Mouse (Mus musculus) adrenal gland, postnatal 25 days (tissue): ENCODE results near the gene Olfr1471. TPM values are rescaled to one million over a fixed set of nuclear protein-coding genes. Genes with fewer than 3 reads are reported as not detected.
"Not testable (repeated sequence)": the region's sequence is repeated elsewhere in the genome, so short reads cannot be mapped to it uniquely, and the experiment has no call there.

Experiments
- DNase-seq: peaks from one replicate; pipeline ENCODE4 v3.0.0; 2021; ENCODE audit warnings: mixed read lengths
- long read RNA-seq: library from polyadenylated mRNA; stranded (forward); transcript quantifications from one replicate; pipeline ENCODE4 v2.0.0, GENCODE M21; 2021
- total RNA-seq: library from RNA; stranded (reverse); gene quantifications from 2 replicates; pipeline ENCODE4 v1.2.3, GENCODE M21; 2021

Gene Olfr1471
- not detected in 2 replicates for total RNA-seq
- long read RNA-seq, result 0 reads

DNA sequence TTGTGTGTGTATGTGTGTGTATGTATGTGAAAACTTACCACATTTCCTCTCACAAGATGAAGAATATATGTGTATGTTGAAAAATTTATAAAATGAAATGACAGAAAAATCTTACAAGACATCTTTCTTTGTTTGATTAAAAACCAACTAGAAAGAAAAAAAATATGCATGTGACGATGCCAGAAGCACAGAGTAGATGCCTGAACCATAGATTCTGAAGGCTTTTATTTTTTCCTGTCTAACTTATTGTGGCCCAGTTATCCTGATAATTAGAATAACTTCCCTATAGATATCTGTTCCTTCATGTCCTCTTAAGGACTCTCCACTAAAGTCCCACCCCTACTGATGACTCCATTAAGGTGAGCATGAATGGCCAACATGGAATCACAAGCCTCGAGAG, at the start of gene Olfr1471:
Gene Olfr1471, plus strand, starts transcription at position 301 of the 400 bp plus-strand sequence.
- DNase-seq, result not testable (repeated sequence)

DNA sequence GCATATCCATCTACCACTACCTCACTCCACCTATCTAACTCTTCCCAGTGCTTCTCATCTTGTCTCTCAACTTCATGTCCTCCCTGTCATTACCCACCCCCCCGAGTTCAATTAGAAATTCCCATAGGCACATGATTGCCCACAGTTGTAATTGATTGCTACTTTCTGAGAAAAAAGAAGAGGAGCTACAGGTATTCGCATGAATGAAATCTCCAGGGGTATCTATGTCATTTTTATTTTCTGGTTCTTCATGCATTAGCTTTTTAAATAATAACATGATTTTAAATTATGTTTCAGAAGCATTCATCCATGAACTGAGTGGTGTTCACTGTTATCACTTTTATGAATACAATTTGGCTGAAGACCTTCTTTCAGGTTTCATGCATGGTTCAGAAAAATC, 35.7 kb upstream of the Olfr1471 start, which contains the start of gene Olfr1469:
Gene Olfr1469, plus strand, starts transcription at position 301 of the 400 bp plus-strand sequence.
- DNase-seq, result no peak

DNA sequence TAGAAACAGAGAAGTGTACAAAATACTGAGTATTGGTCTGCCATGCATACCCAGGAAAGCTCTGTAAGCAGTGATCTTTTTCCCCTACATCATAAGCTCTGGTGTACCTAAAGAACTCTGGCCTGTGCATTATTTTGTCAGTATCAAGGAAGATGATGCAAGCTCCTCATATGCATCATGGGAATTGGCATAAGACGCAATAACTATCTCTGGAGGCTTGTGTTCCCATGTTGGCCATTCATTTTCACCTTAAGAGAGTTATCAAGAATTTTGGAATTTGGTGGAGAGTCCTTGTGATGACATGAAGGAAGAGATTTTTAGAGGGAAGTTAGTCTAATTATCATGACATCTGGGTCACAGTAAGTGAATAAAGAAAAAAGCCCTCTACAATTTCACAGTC, 12.8 kb downstream of the Olfr1471 start, which contains the start of gene Olfr1472:
Gene Olfr1472, minus strand, starts transcription at position 101 of the 400 bp plus-strand sequence.
- DNase-seq, result no peak

DNA sequence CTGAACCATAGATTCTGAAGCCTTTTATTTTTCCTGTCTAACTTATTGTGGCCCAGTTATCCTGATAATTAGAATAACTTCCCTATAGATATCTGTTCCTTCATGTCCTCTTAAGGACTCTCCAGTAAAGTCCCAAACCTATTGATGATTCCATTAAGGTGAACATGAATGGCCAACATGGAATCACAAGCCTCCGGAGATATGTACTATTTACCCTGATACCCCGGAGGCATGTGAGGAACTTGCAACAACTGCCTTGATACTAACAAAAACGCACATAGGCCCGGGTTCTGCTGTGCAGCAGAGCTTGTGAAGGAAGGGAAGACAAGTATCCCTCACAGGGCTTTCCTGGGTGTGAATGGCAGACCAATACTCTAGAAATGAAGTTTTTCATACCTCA, 26.1 kb downstream of the Olfr1471 start, which contains the start of gene Olfr1474:
Gene Olfr1474, plus strand, starts transcription at position 301 of the 400 bp plus-strand sequence.
- DNase-seq, result not testable (repeated sequence)

DNA sequence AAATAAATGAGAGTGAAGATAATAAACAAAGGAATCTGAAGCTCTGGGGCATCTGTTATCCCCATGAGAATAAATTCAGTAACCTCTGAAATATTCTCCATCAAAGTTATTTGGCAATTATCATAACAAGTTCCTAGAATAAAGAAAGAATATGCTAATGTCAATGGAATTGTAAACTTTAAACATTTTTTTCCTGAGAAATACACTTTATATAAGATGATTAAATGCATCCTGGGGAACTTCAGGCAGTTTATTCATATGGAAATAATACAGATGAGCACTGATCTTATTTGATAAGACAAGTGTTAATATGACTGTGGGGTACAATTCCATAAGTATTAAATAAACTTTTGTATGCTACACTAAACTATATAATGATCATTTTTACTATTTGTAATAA, 36.9 kb downstream of the Olfr1471 start, which contains the start of gene Olfr1475:
Gene Olfr1475, minus strand, starts transcription at position 101 of the 400 bp plus-strand sequence.
- DNase-seq, result no peak

DNA sequence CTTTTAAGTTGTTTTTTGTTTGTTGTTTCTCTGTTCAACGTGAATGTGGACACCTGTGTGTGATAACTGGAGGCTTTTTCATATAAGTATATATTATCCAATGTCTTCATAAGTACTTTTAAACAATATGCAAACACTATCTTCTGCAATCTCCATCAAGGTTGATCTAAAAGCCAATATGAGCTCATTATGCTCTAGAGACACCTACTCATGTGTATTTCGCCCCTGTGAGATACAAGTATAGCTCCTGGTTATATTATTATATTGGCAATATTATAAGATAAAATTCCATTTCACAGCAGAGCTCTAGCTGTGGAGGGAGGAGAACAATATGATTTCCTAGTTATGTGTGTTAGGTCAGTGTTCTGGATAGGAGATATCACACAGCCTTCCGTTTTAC, 57.0 kb downstream of the Olfr1471 start, which contains the start of gene Olfr1477:
Gene Olfr1477, plus strand, starts transcription at position 301 of the 400 bp plus-strand sequence.
- DNase-seq, result no peak

Other genes starting within 250 kb of the Olfr1471 start
- gene Olfr1463, start 212.1 kb upstream of the Olfr1471 start, total RNA-seq, result not detected in 2 replicates
- gene Olfr1465, start 127.9 kb upstream of the Olfr1471 start, total RNA-seq, result not detected in 2 replicates
- not detected in 2 replicates for gene Olfr1466, start 104.5 kb upstream of the Olfr1471 start, total RNA-seq
- gene Olfr1467, start 81.2 kb upstream of the Olfr1471 start, total RNA-seq, result not detected in 2 replicates
- not detected in 2 replicates for gene Olfr1469, start 35.6 kb upstream of the Olfr1471 start, total RNA-seq
- not detected in 2 replicates for gene Olfr1472, start 12.7 kb downstream of the Olfr1471 start, total RNA-seq
- not detected in 2 replicates for gene Olfr1474, start 26.2 kb downstream of the Olfr1471 start, total RNA-seq
- gene Olfr1475, start 36.8 kb downstream of the Olfr1471 start, total RNA-seq, result not detected in 2 replicates
- not detected in 2 replicates for gene Olfr1477, start 57.1 kb downstream of the Olfr1471 start, total RNA-seq
- gene Olfr1480, start 84.5 kb downstream of the Olfr1471 start, total RNA-seq, result not detected in 2 replicates
- not detected in 2 replicates for gene Olfr1484, start 140.1 kb downstream of the Olfr1471 start, total RNA-seq
- not detected in 2 replicates for gene Olfr1487, start 174.0 kb downstream of the Olfr1471 start, total RNA-seq
- gene Olfr1489, start 188.2 kb downstream of the Olfr1471 start, total RNA-seq, result not detected in 2 replicates
- gene Olfr1490, start 207.7 kb downstream of the Olfr1471 start, total RNA-seq, result not detected in 2 replicates